Mouse (Mus musculus): ENCODE data around the gene Elmod3.

DNA sequence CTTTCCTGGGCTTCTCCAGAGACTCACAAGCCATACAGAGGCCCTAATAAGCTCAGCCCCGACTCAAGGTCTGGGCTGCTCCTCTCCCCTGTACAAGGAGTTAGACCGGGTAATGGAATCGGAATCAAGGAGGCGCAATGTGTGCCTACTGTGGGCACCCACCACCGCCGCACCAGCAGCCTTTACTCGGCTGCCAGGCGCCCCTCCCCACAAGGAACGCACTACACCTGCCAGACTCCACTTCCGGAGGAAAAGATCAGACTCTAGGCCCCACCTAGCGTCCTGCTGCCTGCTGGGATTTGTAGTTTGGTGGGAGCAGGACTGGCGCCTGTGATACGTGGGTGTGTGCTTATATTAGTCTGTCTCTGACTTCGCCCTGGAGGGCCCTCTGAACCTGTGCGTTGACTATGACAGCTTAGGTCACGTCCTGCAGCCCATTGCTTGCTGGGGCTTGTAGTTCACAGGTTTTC lies 59.6 kb downstream of the Elmod3 start:
- TF ChIP-seq GATA1 (IDR thresholded peaks at IDR 0.05; ENCODE audit: borderline replicate concordance, low read length) (no peak), FLI1 (IDR thresholded peaks at IDR 0.05; ENCODE audit: low read length) (no peak)
